Mouse (Mus musculus): ENCODE data around the gene Cst9. TPM values are rescaled to one million over a fixed set of nuclear protein-coding genes. Genes with fewer than 3 reads are reported as not detected.
A peak's percentile ranks its signal among the peaks of the same experiment; 100 is the strongest.

The Cst9 gene
- total RNA-seq, 2 experiments from 2014 or later, result not detected

DNA sequence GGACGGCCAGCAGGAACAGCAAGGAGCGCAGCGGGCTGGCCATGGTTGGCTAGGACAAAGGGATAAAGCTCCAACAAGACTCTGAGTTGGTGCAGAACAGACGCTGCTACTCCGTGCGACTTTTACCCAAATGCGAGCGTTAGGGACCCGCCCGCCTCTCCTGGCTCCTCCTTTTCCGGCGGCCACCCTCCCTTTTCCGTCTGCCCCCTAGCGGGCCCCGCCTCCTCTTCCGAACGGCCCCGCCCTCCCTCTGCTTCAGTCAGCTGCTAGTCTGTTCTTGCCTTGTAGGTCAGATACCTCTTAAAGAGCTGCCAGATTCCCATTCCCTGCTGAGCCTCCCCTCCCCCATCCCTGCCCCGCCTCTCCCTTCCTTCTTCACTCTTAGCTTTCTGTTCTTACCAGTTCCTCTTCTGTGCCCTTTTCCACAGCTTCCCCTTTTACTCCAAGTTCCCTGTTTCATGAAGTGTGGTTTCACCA is 40.4 kb downstream of the Cst9 start, which contains the start of gene Cst3:
Cst3 (minus strand) TSS at position 358 of the 477 bp plus-strand sequence.
- DNase-seq (ENCODE audit: low spot score in 2 of 2), result peak; percentile 88 to 94

DNA sequence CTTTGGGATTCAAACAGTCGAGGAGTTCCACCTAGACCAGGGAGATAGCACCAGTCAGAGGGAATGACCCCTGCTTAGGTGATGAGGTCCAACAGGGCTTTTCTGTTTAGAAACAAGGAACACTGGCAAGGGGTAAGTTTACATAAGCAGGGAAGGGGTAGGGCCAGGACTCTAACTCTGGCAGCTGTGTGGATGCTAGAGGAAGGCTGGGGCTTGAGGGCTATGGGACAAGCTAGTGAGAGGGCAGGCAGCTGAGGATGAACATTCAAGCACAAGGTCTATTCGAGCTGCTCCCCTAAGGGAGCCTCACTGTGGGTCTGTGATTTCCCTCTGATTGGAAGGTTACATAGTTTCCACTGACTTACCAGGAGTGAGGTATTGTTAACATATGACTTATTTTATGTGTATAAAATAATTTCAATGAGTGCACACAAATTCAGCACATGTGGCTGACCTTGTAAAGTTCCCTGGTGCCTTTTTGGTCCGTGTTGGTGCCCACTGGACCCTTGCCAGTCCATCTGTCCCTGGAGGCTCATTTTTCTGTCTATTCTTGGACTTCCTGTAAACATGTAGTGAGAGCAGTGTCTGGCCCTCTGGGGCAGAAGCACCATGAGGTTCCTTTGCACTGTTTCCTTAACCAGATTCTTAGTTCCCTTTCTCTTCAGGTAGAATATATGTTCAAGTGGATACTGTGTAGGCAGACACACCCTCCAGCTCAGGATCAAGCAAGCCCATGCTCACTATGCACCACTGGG is 42.2 kb downstream of the Cst9 start:
- no peak for DNase-seq (ENCODE audit: low spot score in 2 of 2)

DNA sequence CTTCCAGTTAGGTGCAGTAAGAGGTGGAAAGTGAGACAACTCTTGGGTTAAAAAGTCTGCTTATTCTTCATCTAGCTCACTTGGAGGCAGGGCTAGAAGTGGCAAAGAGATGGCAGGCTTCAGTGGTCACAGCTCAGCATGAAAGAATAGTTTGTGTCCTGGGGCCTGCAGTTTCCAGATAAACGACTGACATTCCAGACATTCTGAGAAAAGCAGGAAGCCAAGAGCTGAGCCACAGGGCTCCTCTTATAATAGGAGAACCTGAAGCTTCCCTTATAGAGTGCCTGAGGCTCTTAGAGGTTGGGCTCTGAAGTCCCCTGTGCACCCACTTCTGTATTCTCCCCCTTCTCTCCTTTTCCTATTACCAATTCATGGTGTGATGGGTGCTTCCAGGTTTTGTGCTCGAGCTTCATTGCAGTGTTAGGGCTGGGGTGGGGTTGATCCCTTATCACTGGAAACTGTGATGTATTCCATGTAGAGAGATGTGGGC is 43.7 kb downstream of the Cst9 start:
- no peak for DNase-seq (ENCODE audit: low spot score in 2 of 2)

DNA sequence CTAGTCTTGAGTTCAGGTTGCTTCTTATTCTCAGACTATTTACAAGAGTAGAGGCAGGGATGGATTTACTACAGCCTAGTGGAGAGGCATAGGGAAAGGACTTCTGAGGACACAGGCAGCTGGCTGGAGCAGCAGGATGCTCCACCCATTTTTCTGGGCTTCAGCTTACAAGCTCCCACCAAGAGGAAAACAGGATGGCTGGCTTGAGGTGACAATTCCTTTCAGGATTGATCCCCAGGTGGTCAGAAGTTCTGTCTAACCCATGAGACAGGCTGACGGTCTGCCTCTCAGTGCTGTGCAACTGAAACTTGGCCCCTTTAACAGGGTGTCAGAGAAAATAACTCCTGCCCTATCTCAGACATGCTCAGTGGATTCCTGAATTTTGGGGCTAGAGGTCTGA is 44.3 kb downstream of the Cst9 start:
- DNase-seq (ENCODE audit: low spot score in 2 of 2), result no peak

DNA sequence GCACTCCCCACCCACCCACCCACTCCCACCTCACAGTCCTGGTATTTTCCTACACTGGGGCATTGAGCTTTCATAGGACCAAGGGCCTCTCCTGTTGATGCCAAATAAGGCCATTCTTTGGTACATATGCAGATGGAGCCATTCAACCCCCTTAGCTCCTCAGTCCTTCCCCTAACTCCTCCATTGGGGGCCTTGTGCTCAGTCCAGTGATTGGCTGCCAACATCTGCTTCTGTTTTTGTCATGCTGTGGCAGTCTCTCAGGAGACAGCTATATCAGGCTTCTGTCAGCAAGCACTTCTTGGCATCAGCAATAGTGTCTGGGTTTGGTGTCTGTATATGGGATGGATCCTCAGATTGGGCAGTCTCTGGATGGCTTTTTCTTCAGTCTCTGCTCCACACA is 49.8 kb downstream of the Cst9 start:
- no peak for DNase-seq (ENCODE audit: low spot score in 2 of 2)

Other genes starting within 250 kb of the Cst9 start
- gene Nxt1, start 162.5 kb upstream of the Cst9 start, total RNA-seq (2021), result 10 to 100 TPM; 14.0 to 14.2 TPM
- 10 to 100 TPM; 19.3 to 20.0 TPM for gene Gzf1, start 154.1 kb upstream of the Cst9 start, total RNA-seq (2021)
- 10 to 100 TPM in 1 of 2 experiments, 1 to 10 TPM in 1; 6.8 to 11.1 TPM for gene Napb, start 102.7 kb upstream of the Cst9 start, total RNA-seq (2021)
- gene Cstl1, start 84.8 kb upstream of the Cst9 start, total RNA-seq (2021), result under 1 TPM; 0.44 to 0.83 TPM
- gene Cst11, start 63.6 kb upstream of the Cst9 start, total RNA-seq (2021), result not detected
- gene 8030411F24Rik, start 53.1 kb upstream of the Cst9 start, total RNA-seq (2021), result not detected
- gene Cst12, start 45.8 kb upstream of the Cst9 start, total RNA-seq (2021), result not detected
- gene Cst8, start 36.4 kb upstream of the Cst9 start, total RNA-seq (2021), result not detected
- not detected for gene Cst13, start 15.1 kb upstream of the Cst9 start, total RNA-seq (2021)
- not detected for gene 9230104L09Rik, start 29.9 kb downstream of the Cst9 start, total RNA-seq (2021)
- gene Cst3, start 40.5 kb downstream of the Cst9 start, total RNA-seq (2021), result 100 to 1,000 TPM; 380 to 427 TPM
- gene Gm1330, start 168.1 kb downstream of the Cst9 start, total RNA-seq (2021), result not detected
- not detected for gene Gm10750, start 182.1 kb downstream of the Cst9 start, total RNA-seq (2021)

All from gastrocnemius, postnatal 4 days (tissue).